Mouse (Mus musculus) cerebellum, adult 2 months (tissue): ENCODE measurements around the gene Rps6ka3. TPM values are rescaled to one million over a fixed set of nuclear protein-coding genes. Genes with fewer than 3 reads are reported as not detected.

Experiments used
- DNase-seq, 2 experiments: peaks; one replicate each; pipeline ENCODE4 v3.0.0; 2021
- H3K27ac ChIP-seq: fragments of 200-500 bp; 2 replicates; pipeline ENCODE4 v1.5.1; 2012; ENCODE audit warnings: low read length, control low read depth, inconsistent platforms; ENCODE audit not compliant: insufficient read depth
- H3K27me3 ChIP-seq: fragments of 200-500 bp; 2 replicates; pipeline ENCODE4 v1.6.1; 2012; ENCODE audit warnings: inconsistent platforms, mild to moderate bottlenecking, low read length, moderate library complexity; ENCODE audit not compliant: control insufficient read depth, insufficient read depth
- H3K4me1 ChIP-seq: fragments of 200-500 bp; 2 replicates; pipeline ENCODE4 v1.6.1; 2011; ENCODE audit warnings: low read length; ENCODE audit not compliant: control insufficient read depth, insufficient read depth
- H3K4me3 ChIP-seq: fragments of 200-500 bp; replicated peaks from 2 replicates; pipeline ENCODE3; 2011; ENCODE audit warnings: mild to moderate bottlenecking, low read depth, low read length, control low read depth; ENCODE audit not compliant: insufficient read depth
- CTCF ChIP-seq: fragments of 200-500 bp; IDR thresholded peaks from 2 replicates; pipeline ENCODE4 v1.5.1; 2011; ENCODE audit warnings: low read depth, mild to moderate bottlenecking, control low read depth, low read length, moderate library complexity, borderline replicate concordance; ENCODE audit not compliant: insufficient read depth
- POLR2A ChIP-seq: fragments of 200-500 bp; IDR thresholded peaks from 2 replicates; pipeline ENCODE4 v1.6.1; 2011; ENCODE audit warnings: low read length, control low read depth, borderline replicate concordance; ENCODE audit not compliant: insufficient read depth
- WGBS: fragments of 180-500 bp; shearing (Covaris S2); methylation state at CpG from one replicate; pipeline ENCODE4 v1.1.7; 2018; 5-methylcytosine and 5-hydroxymethylcytosine counted together
- polyA plus RNA-seq: library from polyadenylated mRNA; depleted of rRNA; stranded (reverse); fragments of >200 nt; gene quantifications from 2 replicates; pipeline ENCODE4 v1.2.3, GENCODE M21; 2012; rRNA removed

The Rps6ka3 gene
- polyA plus RNA-seq, result 20.6 and 24.3 TPM in 2 replicates

DNA sequence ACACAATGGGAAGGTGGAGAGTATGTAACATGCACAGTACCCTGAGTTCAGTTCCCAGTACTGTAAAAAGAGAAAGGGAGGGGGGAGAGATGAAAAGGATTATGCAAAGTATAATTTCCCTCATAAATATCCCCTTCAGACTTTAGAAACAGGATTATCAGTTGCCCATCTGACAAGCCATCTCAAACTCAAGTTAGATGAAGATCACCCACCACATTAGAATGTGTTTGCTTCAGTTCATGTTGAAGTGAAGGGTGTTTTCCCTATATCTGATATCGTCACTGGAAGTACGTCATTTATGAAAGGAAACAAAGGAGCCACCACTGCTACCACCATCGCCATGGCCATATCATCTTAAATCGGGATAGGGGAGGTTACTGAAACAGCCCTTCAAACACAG, at the start of gene Rps6ka3:
Rps6ka3 (plus strand) TSS at position 301 of the 400 bp plus-strand sequence.
- H3K27ac ChIP-seq, result no peak within 1 kb of the TSS
- no peak for DNase-seq
- no peaks in the 10 kb centered on the region for H3K4me1 ChIP-seq
- no peaks in the 10 kb centered on the region for H3K27me3 ChIP-seq
- H3K4me3 ChIP-seq, result no peak within 1 kb of the TSS
- no peak for TF ChIP-seq POLR2A
- 94% methylated on average over 4 of the region's 4 CpGs for WGBS

DNA sequence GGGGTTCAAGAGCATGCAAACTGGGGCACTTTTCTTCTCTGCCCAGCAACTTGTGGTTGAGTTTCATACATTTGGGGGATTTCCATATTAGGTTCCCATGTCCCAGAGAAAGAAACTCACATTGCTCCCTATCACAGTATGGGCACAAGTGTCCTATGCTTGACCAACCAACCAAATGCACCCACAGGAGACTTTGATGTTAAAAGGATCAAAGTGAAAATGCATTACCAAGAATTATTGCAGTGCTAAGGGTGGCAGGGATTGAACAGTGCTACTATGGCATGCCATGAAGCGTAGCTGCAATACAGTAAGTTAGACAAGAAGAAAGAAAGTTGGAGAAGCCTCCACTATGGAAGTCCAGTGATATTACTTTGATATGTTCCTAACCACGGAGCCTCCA, 40.9 kb upstream of the Rps6ka3 start:
- H3K27me3 ChIP-seq, result no peaks in the 10 kb centered on the region
- DNase-seq, result no peak
- 92% methylated on average over 2 of the region's 2 CpGs for WGBS
- no peak overlapping the region for H3K27ac ChIP-seq
- no peaks in the 10 kb centered on the region for H3K4me1 ChIP-seq
- no peak for TF ChIP-seq POLR2A
- TF ChIP-seq CTCF, result no peak
- no peak overlapping the region for H3K4me3 ChIP-seq

DNA sequence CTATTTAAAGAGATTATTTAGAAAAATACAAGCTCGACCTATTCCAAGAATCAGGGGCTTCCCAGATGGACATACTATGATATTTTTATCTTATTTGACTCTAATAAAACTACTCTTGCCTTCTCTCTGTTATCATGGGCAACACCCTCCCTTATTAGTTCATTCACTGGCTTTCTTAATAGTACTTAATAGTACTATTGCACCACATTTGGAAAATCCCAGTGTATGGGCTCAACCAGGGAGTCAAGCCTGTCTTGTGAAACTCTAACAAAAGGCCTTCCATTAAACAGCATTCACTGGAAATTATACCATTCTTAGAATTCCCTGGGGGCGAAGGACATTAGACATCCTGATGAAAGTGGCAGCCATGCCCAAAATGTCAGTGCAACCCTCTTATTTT, 38.5 kb upstream of the Rps6ka3 start:
- Histone ChIP-seq H3K27me3 (no peaks in the 10 kb centered on the region), H3K4me1 (no peaks in the 10 kb centered on the region), H3K4me3 (no peak overlapping the region), H3K27ac (no peak overlapping the region)
- TF ChIP-seq CTCF (no peak), POLR2A (no peak)
- 55% methylated on average over 2 of the region's 2 CpGs for WGBS
- no peak for DNase-seq

GRCm38 (mm10) chrX:159191581-159191980, 18.5 kb upstream of the Rps6ka3 start:
- H3K4me1 ChIP-seq, result no peaks in the 10 kb centered on the region
- no peak overlapping the region for H3K27ac ChIP-seq
- DNase-seq, result no peak
- 85% methylated on average over 4 of the region's 4 CpGs for WGBS
- H3K4me3 ChIP-seq, result no peak overlapping the region
- TF ChIP-seq CTCF, result no peak
- TF ChIP-seq POLR2A, result no peak
- no peaks in the 10 kb centered on the region for H3K27me3 ChIP-seq

- Histone ChIP-seq H3K4me1 (no peaks in the 10 kb centered on the region), H3K27me3 (no peaks in the 10 kb centered on the region), H3K4me3 (no peak overlapping the region), H3K27ac (no peak overlapping the region)
- DNase-seq, result no peak
- no peak for TF ChIP-seq CTCF
- TF ChIP-seq POLR2A, result no peak
Measured at GRCm38 (mm10) chrX:159199495-159199894, 10.6 kb upstream of the Rps6ka3 start.

DNA sequence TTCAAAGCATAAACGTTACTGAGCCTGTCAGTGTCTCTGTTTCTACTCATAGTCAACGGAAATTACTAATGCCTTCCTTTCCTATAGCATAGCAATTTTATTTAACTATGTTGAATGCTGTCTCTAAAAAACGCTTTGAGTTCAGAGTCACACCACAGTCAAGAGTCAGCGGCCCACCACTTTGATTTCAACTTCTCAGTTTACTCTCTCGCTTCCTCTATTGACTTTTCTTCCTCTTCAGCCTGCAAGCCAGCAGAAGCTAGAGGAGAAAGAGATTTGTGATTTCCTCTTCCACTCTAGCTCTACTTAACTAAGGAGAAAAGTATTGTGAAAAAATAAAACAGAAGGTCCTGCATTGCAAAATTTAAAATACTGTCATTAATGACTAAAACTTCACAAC, 10.0 kb upstream of the Rps6ka3 start:
- no peak overlapping the region for H3K4me3 ChIP-seq
- DNase-seq, result no peak
- TF ChIP-seq POLR2A, result no peak
- 83% methylated on average over 5 of the region's 5 CpGs for WGBS
- H3K4me1 ChIP-seq, result no peaks in the 10 kb centered on the region
- no peak overlapping the region for H3K27ac ChIP-seq
- no peaks in the 10 kb centered on the region for H3K27me3 ChIP-seq

DNA sequence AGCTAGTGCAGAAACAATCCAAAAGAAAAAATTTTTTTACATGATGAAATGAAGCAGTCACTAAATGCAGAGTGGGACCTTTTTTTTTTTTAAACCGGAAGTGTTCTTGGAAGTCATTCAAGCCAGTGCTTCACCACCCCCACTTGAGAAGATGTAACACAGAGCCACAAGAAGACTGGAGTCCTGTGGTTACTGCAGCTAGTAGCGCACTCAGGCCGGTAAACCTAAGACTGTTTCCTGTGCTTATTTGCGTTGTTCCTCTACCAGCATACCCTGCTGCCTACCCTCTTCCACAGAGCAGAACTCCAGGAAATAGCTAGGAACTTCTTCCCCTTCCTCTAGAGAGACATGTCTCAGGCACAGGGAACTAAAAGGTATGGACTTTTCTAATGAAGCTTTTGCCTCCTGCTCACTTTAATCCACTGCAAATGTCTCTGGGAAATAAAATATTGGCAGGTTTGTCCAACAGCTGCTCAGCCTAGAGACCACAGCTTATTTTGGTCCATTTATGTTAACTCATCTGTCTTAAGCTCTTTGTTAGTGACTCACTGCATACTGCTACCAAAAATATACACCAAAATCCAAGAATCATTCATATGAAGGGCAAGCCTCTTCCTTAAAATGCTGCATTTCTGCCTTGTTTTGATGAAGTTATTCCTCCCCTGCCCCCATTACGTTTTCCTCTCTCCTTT, 931 bp downstream of the Rps6ka3 start:
- TF ChIP-seq CTCF (no peak), POLR2A (no peak)
- Histone ChIP-seq H3K27me3 (no peaks in the 10 kb centered on the region), H3K27ac (no peak overlapping the region), H3K4me1 (no peaks in the 10 kb centered on the region), H3K4me3 (no peak overlapping the region)
- DNase-seq, result no peak
- 71% methylated on average over 5 of the region's 5 CpGs for WGBS

DNA sequence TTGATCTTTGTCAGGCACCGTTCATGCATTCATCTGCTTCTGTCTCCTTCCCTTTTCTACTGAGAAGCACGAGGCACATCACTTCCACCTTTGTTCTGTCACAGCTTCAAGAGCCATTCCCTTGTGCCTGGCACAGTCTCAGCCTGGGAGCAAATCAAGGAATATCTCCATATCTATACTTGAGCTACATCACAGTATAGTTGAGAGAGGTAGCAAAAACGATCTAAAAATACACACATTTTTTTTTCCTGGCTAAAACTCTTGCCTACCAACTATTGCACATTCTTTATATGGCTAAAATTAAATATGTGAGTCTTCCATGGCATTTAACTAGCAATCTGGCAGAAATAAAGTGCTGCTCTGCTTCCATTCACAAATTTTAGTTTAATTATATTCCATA, 5.1 kb downstream of the Rps6ka3 start:
- Histone ChIP-seq H3K27ac (no peak overlapping the region), H3K4me1 (no peaks in the 10 kb centered on the region), H3K27me3 (no peaks in the 10 kb centered on the region), H3K4me3 (no peak overlapping the region)
- TF ChIP-seq POLR2A (no peak), CTCF (no peak)
- WGBS, result 61% methylated on average over 3 of the region's 3 CpGs
- DNase-seq, result no peak
